Mouse (Mus musculus) fat pad, adult 2 months (tissue): Measurements from ENCODE around the gene Arhgef10l.
A peak's percentile ranks its signal among the peaks of the same experiment; 100 is the strongest.

Experiments used
- DNase-seq: peaks from one replicate; pipeline ENCODE4 v3.0.0-alpha.2; 2011; ENCODE audit warnings: low read depth, low spot score; ENCODE audit errors: extremely low read depth

Gene Arhgef10l

GRCm38 (mm10) chr4:140610841-140611609 lies 54.8 kb downstream of the Arhgef10l start:
- DNase-seq, result no peak

DNA sequence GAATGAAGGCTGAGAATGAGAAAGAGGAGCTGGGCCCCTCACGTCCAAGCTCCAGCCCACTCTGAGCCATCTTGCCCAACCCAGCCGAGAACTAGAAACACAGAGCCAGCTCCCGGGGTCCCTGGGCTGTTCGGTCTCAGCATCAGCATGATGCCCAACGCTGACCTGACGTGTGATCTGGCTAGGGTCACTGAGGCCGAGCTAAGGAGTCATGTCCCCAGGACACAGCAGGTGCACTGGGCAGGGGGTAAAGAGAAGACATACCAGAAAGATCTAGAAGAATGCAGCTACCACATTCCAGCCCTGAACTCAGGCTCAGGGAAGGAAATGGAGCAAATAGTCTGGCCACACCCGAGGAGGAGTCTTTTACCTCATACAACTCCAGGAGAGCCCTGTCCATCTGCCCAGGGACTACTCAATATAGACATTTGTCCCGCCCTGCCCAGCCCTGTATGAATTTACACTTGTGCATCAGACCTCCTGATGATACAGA lies 57.5 kb downstream of the Arhgef10l start:
- DNase-seq, result no peak

DNA sequence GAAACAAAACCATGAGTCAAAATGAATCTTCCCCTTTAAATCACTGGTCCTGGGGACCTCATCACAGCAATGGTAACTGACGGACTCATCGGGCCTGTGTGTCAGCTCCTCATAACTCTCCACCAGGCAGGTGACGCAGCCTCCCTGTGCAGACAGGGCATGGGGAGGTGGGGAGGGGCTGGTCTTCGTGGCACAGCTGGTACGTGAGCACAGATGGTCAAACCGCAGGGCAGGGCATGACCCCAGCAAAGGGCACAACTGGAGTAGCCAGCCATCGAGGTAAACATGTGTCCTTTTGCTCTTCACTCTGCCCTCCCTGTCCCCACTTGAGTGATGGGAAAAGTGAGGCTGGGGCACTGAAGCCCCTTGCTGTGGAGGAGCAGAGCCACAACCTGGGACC lies 59.0 kb downstream of the Arhgef10l start:
- DNase-seq, result no peak

GRCm38 (mm10) chr4:140606197-140606596 lies 59.6 kb downstream of the Arhgef10l start:
- no peak for DNase-seq

DNA sequence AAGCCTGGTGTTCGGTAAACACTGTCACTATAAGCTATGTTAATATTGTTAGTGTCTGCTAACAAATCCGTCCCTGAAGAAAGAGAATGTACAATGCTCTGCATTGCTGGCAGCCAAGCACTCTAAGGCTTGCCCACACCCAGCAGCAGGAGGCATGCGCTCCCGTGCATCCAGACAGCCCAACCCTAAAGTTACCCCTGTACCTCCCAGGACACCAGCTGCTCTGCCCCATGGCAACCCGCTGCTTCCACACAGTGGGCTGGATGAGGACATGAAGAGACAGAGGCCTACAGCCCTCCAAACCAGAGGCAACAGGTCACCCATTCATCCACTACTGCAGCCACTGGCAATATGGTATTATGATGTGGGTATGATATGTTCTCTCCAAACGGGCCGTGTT lies 60.0 kb downstream of the Arhgef10l start:
- DNase-seq, result no peak

DNA sequence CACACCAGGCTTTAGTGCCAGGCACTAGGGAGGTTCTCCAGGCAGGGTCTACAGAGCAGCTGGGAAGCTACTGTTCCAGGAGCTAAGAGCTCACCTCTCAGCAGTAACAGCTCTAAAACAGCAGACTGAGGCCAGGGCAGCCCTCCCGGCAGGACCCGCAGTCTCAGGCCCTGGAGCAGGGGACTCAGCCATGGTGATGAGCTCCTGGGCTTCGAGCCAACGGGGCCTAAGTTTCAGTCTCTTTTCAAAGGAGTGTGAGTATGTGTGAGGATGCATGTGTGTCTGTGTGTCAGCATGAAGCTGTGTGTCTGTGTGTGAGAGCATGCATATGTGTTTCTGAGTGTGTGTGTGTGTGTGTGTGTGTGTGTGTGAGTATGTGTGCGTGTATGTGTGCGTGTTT lies 60.6 kb downstream of the Arhgef10l start:
- no peak for DNase-seq

GRCm38 (mm10) chr4:140604541-140604940 lies 61.3 kb downstream of the Arhgef10l start:
- no peak for DNase-seq

DNA sequence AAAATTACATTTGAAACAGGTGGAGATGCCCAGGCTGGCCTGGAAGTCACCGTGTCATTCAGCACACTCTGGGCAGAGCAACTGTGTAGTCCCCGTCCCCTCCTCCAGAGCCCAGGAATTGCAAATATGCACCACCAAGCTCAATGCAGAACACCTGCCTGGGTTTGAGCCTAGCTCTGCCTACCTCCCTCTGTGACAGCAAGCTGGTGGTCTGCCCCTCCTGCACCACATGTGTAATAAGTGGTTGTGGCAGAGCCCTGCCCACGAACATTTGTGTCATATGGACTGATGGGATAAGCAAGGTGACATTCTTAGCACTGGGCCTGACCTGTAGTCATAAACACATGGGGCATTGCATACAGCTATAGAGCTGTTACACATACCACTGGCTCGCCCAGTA lies 63.8 kb downstream of the Arhgef10l start:
- no peak for DNase-seq

GRCm38 (mm10) chr4:140601153-140601552 lies 64.7 kb downstream of the Arhgef10l start:
- no peak for DNase-seq

GRCm38 (mm10) chr4:140598846-140599245 lies 67.0 kb downstream of the Arhgef10l start:
- DNase-seq, result peak; percentile 28

- DNase-seq, result no peak
These were observed 67.9 kb downstream of the Arhgef10l start for GRCm38 (mm10) chr4:140597928-140598327.

GRCm38 (mm10) chr4:140597378-140597777 lies 68.4 kb downstream of the Arhgef10l start:
- no peak for DNase-seq

DNA sequence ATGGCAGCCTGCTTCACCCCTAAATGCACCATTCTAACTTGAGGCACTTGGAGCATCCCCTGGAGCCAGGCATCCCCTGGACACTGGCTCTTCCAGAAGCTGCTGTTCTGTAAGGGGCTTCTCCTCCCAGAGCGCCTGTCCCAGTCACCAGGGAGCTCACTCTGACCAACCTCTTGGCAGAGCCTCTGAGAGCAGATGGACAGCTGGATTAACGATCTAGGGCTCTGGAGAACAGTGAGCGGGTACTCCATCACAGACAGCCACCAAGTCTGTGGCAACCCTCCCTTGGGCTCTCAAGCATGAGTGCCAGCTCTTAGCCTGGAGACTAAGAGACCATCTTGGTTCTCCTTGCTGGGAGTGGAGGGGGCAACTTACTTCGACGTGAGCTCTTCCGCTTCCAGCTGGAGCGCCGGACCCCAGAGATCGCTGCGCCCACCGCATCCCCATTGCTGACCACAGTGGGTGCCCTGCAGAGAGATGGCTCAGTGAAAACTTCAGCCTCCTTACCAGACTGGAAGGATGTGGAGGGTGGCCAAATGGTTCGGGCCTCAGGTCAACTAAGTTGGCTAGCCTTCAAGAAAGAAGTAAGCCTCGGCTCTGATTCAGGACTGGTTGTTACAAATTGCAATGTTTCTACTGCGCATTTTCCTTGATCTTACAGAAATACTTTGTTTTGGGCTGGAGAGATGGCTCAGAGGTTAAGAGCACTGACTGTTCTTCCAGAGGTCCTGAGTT lies 71.9 kb downstream of the Arhgef10l start:
- DNase-seq, result no peak

DNA sequence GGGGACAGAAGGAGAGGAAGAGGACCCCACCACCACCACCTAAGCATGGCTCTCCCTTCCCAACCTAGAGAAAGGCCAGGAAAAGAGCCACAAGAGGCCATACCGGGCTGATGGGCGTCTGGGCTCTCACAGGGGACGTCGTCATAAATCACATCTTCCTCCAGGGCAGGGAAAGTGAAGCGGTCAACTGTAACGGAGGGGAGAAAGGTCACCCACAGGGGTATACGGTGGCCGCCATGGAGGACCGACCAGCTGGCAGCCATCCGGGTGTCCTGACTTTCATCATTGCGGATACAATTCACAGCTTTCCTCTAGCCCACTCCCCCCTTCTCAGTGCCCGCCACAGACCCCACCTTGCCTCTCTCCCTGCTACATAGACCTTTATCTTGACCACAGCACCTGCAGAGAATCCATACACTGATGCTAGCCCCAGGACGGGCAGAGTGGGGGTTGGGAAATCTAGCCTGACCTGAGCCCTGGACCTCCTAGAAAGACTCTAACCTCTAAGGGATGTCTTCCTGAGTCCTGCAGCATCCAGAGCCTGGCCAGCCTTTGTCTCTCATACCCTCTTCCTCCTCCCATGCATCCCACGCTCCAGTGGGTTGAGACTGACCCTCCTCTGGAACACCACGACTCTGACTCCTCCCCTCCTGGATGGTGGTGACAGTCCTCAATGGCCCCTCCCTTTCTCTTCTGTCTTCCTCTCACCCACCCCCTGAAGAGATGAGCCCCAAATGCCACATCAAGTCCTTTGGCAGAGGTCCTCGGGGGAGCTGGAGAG lies 72.6 kb downstream of the Arhgef10l start:
- no peak for DNase-seq

- DNase-seq, result no peak
These were observed 73.5 kb downstream of the Arhgef10l start for GRCm38 (mm10) chr4:140592217-140592759.

DNA sequence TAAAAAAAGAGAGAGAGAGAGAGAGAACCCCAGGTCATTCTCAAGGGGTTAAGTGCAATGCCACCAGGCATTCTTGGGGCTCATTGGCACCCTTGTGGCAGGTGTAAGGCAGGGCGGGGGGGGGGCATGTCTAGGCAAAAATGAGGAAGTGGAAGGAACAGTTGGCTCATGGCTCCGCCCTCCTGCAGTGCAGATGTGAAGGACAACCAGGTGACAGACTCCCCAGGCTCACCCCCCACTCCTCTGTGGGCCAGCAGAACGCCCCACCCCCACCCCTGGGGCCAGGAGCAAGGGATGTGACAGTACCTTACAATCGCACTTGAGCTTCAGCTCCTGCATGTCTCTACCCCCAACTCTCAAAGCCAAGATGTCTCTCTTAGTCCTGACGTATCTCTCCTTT lies 79.3 kb downstream of the Arhgef10l start:
- no peak for DNase-seq

DNA sequence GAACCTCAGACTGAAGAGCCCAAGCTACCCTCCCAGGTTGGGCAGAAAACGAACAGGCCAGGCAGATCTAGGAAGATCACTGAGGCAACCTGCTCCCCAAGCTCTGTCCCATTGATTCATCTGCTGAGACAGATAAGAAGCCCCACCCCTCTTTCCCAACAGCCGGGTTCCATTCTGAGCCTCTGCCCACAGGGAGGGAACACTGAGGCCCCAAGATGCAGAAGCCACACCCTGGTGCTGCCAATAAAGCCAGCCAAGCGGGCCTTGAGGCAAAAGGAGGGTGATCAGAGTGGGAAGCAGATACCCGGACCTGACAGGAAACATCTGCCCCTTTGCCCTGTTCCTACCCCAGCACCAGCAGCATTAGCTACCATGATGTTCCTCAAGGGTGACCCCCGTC lies 81.6 kb downstream of the Arhgef10l start:
- DNase-seq, result no peak

DNA sequence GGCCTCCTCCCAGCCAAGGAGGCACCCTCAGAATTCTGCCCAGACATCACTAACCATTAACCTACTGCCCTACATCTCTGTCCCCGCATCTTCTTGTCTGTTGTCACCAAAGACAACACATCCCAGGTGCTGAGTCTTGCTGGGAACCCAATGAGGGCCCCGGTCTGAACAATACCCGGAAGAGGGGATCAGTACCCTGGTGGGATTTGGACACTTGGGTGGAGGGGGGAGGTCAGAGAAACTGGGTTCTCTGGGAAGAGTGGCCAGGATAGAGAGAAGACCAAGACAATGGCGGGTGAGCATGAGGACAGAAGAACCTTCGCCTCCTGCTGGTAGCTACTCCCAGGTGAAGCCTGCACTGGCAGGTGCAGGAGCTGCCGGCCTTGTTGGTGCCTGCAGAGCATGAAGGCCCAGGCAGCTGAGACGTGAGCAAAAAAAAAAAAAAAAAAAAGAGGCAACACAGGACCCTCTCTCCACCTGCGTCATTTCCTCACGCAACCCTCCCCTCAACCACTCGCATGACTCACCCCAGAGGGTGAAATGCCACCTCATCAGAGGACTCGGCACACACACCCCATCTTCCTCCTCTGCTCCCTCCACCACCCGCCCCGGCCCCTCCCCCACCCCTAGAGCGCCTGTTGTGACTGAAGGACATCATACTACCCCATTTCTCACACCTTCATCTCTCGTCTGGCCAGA lies 83.3 kb downstream of the Arhgef10l start:
- DNase-seq, result no peak

- no peak for DNase-seq
These were observed 84.0 kb downstream of the Arhgef10l start for GRCm38 (mm10) chr4:140581730-140582389.

GRCm38 (mm10) chr4:140581341-140581729 lies 84.5 kb downstream of the Arhgef10l start:
- DNase-seq, result no peak
